Mouse (Mus musculus) adrenal gland, postnatal 14 days (tissue): ENCODE data around the gene Xcr1. TPM values are rescaled to one million over a fixed set of nuclear protein-coding genes. Genes with fewer than 3 reads are reported as not detected.

Source experiments
- DNase-seq: peaks from one replicate; pipeline ENCODE4 v3.0.0; 2021; ENCODE audit warnings: mixed read lengths
- long read RNA-seq, 2 experiments: library from polyadenylated mRNA; stranded (forward); transcript quantifications; one replicate each; pipeline ENCODE4 v2.0.0; 2021
- total RNA-seq: library from RNA; stranded (reverse); gene quantifications from 2 replicates; pipeline ENCODE4 v1.2.3, GENCODE M21; 2021

Xcr1 gene
- total RNA-seq: 0.11 and 0.30 TPM in 2 replicates
- long read RNA-seq, experiment 1, full-length matches to known transcripts: 1 of 1 reads
- long read RNA-seq, experiment 1, partial matches to known transcripts: 0 of 1 reads
- long read RNA-seq, experiment 1, other reads (novel, unspliced or antisense): 0 of 1 reads
- long read RNA-seq, experiment 2: 0 reads

DNA sequence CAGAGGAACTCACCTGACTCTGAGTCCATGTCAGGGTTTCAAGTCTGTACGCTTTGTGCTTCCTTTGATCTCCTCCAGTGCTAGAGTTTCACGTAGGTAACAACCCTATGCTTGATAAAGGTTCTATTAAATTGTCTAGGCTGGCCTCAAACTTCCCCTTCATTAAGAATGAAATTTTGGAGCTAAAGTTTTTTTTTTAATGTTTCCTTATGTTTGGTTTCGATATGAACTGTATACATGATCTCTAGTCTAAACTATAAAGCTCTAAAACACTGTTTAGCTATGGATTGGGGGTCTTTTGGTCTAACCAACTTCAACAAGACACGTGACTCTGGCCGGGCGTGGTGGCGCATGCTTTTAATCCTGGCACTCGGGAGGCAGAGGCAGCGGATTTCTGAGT, at the start of gene Xcr1:
Xcr1 (minus strand) TSS at position 101 of the 400 bp plus-strand sequence.
- DNase-seq: no peak

DNA sequence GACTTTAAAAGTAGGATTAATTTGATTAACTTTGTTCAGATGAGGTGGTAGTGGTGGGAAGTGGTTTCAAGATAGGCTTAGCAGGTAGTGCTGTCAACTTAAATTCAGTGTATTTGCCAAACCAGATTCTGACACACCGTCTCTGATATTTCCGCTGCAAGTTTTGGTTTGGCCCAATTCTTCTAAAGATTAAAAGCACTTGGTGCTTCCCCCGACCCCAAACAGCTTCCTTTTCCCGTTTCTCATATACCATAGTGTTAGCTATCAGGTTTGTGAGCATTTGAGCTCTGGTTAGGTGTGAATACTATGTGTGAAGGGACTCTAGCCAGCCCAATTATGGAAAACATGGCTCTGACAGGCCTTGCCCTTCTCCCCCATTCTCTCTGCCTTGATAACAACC, 10.2 kb upstream of the Xcr1 start:
- DNase-seq: no peak

DNA sequence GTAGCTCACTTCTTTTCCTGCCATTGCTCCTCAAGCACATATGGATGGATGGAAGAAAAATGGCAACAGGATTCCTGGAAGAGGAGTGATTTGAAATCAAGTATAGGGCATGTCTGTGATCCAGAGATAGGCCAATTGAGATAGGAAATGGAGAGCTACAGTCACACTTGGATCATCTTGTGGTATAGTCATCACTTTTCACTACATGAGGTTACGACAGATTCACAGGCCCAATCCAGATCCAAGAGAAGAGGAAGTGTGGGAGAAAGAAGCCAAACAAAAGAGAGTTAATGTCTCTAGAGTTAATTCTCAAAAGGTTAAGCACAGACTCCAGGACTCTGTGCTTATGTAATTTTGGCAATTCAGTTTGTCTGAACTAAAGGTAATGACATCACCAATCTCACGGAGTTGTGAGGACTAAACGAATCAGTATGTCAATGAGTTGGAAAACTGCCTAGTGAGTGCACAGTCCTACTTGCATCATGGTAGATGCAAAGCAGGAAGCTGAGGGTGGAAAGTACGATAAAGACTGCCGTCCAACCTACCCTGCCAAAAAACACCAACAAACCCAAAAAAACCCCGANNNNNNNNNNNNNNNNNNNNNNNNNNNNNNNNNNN, 7.4 kb upstream of the Xcr1 start:
- no peak for DNase-seq

DNA sequence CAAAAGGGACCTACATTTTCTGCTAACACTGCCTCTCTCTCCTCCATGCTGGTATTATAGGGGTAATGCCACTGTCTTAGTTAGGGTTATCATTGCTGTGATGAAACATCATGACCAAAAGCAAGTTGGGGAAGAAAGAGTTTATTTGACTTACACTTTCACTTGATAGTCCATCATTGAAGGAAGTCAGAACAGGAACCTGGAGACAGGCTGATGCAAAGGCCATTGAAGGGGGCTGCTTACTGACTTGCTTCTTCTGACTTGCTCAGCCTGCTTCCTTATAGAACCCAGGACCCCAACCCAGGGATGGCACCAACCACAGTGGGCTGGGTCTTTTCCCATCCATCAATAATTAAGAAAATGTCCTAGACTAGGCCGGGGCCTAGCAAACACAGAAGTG, 1.8 kb upstream of the Xcr1 start:
- DNase-seq: no peak

DNA sequence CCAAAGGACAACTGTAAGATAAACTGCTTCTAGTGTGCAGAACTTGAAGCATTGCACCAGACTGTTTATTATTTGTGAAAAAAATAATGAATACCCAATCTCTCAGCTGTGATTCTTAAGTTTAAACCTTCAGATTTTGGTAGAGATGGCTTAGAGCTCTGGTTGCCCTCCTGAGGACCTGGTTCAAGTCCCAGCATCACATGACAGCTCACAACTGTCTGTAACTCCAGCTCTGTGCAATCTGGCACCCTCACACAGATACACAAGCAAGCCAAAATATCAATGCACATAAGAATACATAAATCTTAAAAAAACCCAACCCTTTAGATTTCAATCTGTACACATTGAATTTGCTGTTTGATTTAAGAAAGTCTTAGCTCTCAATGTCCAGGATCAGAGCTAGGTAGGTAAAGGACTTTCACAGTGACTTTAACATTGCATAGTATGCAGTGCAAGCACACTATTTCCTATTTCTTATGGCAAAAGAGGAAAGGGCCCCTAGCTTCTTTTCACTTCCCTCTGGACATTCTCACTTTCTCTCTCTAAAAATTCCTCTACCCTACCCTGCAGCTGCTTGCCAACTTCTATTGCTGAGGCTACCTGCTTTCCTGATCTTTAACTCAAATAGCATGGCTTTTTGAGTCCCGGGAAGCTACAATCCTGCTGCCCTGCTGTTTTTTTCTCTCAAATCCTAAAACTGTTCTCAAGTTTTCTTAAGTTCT, 1.2 kb upstream of the Xcr1 start:
- DNase-seq: no peak

DNA sequence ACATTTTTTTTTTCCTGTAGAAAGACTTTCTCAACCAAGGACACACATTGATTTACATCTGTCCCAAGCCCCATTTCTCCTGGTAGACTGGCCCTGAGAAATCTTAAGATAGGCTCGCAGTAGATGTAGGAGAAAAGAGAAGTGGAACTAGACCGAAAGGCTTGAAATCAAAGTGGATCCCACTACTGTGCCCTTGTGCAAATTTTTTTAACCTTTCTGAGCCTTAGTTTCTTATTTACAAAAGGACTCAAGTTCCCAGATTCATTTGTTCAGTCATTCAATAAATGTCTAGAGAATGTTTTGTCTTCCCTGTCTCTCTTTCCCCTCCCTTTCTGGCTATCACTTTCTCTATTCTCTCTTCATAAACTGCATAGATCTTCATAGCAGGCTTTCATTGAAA, 5.0 kb downstream of the Xcr1 start:
- DNase-seq: no peak

DNA sequence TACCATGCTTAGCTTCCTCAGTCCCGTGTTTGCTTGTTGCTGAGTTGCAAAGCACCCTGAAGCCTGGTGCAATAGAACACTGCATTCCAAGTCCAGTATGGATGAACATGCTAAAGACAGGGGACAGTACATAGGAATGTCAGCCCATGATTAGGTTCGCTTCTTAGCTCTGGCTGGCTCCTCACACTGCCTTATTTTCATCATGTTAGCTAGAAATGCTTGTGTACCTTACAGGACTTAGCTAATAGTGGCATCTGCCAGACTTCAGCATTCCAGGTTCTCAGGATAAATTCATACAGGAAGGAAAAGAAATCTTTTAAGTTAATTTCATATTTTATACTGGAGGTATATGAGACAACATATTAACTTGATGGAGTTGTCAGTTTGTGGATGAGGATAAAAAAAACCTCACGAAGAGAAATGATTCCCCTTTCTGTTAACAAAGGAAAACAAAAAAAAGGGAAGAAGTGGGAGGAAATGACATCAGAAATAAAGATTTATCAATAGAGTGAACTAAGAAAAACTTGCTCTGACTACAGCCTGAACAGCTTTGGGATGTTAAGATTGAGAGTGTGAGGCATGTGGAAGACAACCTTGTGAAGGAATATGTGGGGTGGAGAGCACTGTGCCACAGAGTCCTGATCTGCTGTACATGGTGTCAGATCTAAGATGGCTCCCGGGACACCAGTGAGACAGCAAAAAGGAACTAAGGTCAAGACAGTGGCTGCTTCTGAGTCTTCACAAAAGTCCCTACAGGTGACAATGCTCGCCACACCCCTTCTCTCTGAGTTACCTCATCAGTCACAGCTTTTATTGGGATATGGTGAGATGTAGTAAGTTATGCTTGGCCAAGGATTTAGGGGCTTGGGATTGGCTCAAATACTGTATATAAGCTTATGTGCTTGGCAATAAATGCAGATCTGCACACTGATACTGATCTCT, 9.1 kb downstream of the Xcr1 start:
- DNase-seq: no peak

DNA sequence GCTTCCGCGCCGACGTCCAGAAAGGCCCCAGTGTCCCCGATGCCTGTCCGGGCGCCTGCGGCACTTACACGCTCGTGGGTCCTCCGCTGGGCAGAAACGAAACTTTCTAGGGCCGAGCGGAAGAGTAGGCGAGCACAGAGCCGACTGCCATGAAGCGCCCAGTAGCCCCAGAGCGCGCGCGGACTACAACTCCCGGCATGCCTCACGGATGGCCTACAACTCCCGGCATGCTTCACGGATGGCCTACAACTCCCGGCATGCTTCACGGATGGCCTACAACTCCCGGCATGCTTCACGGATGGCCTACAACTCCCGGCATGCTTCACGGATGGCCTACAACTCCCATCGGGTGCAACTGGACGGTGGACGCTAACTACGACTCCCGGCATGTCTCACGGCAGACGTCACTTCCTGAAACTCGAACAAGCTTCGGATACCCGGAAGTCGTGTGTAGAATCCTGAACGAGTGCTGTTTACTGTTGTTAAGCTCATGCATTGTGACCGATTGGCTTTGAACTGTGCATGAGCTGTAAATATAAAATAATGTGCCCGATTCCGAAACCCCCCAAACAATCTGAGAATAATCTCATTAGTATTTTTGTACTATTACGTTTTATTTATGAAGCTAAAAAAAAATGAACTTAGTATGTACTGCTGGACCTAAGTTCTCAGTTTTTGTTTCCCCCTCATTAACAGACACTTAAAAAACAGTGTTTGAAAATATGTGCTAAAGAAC, 9.9 kb downstream of the Xcr1 start, which contains the start of gene Fyco1:
Fyco1 (minus strand) TSS at position 187 of the 736 bp plus-strand sequence.
- DNase-seq: peak; percentile 95

DNA sequence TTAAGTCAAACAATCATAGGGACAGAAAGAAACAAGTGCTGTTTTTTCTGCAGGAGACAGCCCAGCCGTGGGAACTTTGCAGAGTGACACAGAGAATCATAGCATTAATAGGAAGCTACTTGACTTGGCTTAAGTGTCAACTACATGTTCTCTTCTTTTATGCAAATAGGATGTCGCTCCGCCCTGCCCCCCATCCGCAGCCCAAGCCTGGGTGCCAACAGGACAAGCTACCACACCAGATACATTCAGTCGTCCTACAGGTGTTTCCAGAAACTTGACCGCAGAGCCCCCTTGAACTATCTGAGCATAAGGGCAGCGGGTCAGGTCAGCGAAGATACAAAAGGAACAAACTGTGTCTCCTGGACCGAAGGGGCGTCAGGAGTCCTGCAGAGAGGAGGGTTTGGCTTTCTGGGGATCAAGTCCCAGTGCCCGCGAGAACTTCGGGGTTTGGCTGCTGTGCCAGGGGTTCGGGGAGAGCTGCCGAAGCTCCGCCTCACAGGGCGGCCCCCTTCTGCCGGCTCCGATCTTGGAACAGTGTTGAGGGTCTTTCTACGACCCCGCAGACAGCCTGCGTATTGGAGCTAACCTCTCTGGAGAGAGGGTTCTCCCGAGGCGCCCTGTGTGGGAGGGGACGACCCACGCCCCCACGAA, 10.6 kb downstream of the Xcr1 start:
- peak; percentile 83 for DNase-seq

DNA sequence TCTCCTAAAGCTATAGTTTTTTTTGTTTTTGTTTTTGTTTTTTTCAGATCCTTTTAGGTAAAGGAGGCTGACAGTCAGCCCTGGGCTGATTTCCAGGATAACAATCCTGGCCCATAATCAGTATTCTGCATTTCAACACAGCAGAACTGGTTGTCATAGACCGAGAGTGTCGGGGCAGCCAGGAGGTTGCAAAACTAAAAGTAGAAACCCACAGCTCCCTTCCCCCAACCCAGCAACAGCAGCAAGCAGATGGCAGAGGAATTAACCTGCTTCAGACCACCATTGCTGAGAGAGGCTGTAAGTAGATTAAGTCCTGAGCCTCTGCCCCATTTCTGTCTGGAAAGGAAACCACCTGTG, 11.1 kb downstream of the Xcr1 start:
- peak; percentile 75 for DNase-seq

DNA sequence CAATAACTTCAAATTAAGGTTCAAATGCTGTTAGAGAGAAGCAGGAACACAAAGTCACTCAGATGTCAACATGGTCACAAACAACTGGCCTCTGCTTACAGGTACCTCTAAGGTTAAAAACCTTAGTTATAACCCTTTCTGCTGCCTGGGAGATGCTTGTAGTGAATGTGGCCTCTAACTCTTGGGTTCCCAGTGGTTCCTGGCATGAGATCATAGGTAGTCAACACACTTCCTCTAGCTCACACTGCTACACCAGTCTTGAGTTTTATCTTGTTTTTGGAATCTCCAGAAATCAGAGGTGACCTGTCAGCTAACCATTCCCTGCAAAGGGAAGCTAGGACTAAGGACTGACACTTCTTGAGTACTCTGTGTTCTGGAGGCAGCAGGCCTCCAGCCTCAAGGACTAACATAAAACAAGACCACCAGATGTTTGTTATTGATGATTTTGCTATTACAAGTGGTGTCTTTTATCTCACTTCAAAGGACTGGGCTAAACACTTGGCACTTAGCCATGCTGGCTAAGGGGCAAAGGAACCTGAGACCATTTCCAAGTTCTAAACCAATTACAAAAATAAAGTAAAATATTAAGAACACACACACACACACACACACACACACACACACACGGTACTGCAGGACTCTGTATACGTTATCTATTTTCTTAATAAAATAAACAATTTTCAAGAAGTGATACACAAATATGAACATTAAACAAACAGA, 11.7 kb downstream of the Xcr1 start:
- peak; percentile 36 for DNase-seq

DNA sequence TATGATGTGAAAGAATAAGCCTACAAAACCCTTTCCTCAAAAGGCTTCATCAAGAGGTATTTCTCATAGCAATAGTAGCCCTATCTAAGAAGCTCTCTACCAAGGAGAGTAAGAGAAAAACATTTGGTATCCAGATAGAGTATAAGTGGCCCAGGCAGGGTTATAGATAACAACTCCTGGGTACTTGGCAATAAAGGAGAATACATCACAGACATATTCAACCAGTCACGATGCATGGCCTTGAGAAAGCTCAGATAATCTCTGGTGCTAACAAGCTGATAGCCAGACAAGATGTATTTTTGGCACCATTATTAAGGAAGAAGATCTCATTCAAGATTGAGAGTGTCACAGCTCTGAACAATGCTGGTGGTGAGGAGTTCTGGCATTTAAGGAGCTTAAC, 15.3 kb downstream of the Xcr1 start:
- no peak for DNase-seq

DNA sequence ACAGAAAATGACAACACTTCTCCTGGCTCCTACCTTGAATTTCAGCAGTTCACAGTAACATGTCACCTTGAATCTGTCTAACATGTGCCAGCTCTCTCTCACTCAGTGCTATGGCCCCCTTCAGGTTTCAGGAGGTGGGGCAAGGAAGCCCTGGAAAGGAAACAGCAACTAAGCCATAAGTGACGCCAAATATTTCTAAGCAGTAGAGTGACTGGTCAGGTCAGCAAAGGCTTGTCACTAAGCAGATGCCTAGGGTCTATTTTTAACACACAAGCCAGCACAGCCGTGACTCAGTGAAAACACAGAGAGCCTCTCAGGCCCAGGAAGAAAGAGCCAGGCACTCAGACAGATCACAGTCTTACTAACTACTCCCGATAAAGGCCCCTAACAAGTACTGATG, 16.7 kb downstream of the Xcr1 start:
- DNase-seq: peak; percentile 55

DNA sequence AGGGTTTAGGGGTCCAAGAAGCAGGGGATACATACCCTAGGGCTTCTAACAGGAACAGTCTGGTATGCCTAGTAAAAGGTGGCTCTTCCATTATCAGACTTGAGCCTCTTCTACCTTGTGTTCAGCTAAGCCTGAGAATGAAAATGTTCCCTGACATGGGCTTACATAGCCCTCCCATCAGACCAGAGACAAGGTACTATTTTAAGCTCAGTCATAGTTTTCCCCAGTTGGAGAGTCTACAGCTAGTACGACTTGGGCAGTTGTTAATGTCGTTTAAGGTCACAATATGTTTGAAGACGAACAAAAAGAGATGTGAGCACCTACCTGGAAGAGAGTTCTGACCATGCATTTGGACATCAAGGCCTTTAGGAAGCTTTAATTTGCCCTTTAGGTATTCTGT, 17.4 kb downstream of the Xcr1 start:
- DNase-seq: no peak

DNA sequence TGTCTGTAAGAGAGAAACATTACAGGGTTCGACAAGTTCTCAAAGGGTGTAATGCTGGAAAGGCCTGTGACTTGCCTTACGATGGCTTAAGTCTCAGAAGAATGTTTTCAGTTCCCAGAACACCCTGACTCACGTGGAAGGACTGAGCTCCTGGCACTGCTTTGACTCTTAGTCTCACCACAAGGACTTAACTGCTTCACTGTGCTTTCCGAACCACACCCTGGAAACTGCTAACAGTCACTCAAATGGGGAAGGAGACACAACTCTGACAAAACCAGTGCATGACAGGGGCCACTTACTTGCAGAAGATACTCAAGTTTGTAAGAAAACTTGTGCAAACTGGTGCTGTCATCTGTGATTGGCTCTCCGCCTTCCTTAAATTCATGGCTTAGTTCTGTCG, 21.6 kb downstream of the Xcr1 start:
- DNase-seq: no peak

DNA sequence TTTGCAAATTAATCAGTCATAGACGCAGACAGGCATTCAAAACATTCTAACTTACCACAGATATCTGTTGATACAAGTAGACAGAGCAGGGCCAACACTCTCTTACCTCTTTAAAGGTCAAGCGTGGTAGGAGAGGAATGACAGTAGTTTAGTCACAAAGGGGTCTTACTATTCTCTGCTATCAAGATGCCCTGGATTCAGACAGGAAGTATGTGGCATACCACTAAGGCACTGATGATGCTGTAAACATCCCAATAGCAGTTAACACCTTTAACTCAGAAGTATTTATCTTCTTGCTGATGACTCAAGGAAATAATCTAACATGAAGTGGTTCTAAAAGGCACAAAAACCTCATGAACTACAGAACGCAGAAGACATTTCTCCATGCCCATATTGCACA, 26.0 kb downstream of the Xcr1 start:
- DNase-seq: no peak

DNA sequence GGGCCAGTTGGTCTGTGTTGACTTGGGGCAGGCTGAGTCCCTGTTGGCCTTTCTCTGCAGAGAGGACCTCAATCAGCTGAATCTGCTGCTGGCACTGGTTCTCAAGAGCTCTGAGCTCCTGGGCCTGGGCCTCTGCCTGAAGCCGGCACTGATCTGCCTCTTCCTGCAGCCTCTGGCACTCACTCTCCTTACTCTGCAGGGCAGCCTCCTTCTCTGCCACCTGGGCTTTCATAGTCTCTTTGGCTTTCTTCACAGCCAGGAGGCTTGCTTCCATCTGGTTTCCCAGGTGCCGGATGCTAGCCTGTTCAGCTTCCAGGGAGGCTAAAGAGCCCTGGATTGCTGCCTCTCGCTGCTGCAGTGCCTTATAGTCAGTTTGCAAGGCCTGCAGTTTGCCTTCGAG, 32.9 kb downstream of the Xcr1 start:
- DNase-seq: no peak

DNA sequence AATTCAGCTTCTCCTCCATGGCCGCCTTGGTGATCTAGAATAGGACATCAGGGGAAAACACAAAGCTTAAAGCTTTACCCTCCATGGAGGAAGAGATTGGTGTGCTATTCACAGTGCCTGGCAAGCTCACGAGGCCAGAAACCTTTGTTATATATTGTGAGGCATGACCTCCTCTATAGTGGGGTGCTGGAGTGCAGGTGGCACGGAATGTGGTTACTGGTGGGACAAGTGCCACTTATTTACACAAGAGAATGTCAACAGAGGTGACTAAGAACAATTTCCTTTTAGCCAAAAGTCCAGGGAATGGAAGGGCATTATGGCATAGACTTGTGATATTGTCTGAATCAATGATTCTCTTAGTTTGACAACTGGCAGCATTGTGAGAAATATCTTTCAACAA, 35.2 kb downstream of the Xcr1 start:
- DNase-seq: no peak

DNA sequence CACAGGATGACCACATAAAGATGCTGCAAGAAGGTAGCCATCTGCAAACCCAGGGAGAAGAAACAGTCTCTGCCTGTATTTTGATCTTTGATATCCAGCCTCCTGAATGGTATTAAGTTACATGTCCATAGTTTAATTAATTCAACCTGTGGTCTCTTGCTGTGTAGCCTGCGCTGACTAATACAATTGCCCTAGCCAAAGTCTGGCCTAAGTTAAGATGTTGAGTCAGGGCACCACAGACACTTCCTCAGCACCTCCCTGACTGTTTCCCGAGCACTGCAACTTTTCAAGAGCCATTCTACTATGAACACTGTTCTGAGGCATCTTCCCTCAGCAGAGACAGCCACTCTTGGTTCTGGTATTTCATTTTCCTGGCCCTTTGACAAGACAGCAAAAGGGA, 43.2 kb downstream of the Xcr1 start:
- DNase-seq: no peak

DNA sequence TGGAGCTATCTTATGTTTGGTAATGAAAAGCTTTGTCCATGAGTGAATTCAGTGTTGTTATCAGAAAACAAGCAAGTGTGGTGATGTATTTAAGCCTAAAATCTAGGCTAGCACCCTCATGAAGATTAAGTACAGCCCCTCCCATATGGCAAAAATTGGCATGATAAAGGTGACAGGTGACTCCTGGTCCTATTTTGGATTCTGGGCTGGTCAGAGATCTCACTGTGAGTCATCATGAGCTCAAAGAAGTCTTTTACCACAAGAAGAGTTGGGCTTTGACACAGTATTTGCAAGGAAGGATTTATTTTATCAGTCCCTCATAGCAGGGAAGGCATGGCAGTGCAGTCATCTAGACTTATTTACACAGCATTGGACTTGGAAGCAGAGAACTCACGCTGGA, 45.8 kb downstream of the Xcr1 start:
- DNase-seq: no peak

DNA sequence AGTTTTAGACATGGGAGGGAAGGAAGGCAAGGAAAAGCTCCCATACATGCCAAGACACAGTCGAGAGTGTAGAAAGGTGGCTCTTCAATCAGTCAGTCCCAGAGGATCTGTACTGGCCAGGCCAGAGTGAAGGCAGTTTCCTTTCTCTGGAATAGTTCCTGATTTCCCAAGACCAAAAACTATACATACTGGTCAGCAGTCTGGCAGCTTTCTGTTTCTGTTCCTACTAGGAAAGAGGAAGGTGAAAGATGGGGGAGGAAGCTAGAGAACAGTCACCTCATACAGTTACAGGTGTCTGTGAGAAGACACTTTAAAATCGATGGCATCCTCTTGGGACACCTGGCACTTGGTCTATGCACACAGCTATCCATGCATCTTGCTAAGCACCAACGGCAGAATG, 46.4 kb downstream of the Xcr1 start:
- DNase-seq: no peak
